Mouse (Mus musculus) hindbrain, embryonic 13.5 days (tissue): ENCODE data around the gene Fev. TPM values are rescaled to one million over a fixed set of nuclear protein-coding genes. Genes with fewer than 3 reads are reported as not detected.
A peak's percentile ranks its signal among the peaks of the same experiment; 100 is the strongest.

Experiments
- ATAC-seq: fragments of 200-750 bp; cut with Nextera tagmentation; 2 replicates; pipeline ENCODE4 v1.8.0; 2017; ENCODE audit warnings: moderate TSS enrichment; ENCODE audit not compliant: low FRiP score
- H3K27ac ChIP-seq: fragments of 300-500 bp; sonication (generic); 2 replicates; pipeline ENCODE4 v1.5.1; 2015; ENCODE audit warnings: inconsistent platforms, mild to moderate bottlenecking, moderate library complexity
- H3K27me3 ChIP-seq: fragments of 300-500 bp; sonication (generic); 2 replicates; pipeline ENCODE4 v1.6.1; 2015; ENCODE audit warnings: mild to moderate bottlenecking, inconsistent platforms
- H3K36me3 ChIP-seq: fragments of 300-500 bp; sonication (generic); 2 replicates; pipeline ENCODE4 v1.6.1; 2015; ENCODE audit warnings: mild to moderate bottlenecking, inconsistent platforms
- H3K4me1 ChIP-seq: fragments of 300-500 bp; sonication (generic); replicated peaks from 2 replicates; pipeline ENCODE4 v1.6.1; 2015; ENCODE audit warnings: inconsistent platforms
- H3K4me2 ChIP-seq: fragments of 300-500 bp; sonication (generic); 2 replicates; pipeline ENCODE4 v1.6.1; 2015; ENCODE audit warnings: inconsistent platforms, mild to moderate bottlenecking, moderate library complexity
- H3K4me3 ChIP-seq: fragments of 300-500 bp; sonication (generic); 2 replicates; pipeline ENCODE4 v1.5.1; 2015; ENCODE audit warnings: mild to moderate bottlenecking, inconsistent platforms
- H3K9ac ChIP-seq: fragments of 300-500 bp; sonication (generic); 2 replicates; pipeline ENCODE4 v1.6.1; 2015; ENCODE audit warnings: mild to moderate bottlenecking, inconsistent platforms
- H3K9me3 ChIP-seq: fragments of 300-500 bp; sonication (generic); 2 replicates; pipeline ENCODE4 v1.6.1; 2016; ENCODE audit warnings: inconsistent platforms
- WGBS: fragments of 180-500 bp; shearing (Covaris S2); methylation state at CpG from one replicate; pipeline ENCODE4 v1.1.7; 2015; 5-methylcytosine and 5-hydroxymethylcytosine counted together
- polyA plus RNA-seq: library from polyadenylated mRNA; unstranded; fragments of >200 nt; fragmentation: Nextera tagmentation; extraction: Ambion mirVana; gene quantifications from 2 replicates; pipeline ENCODE4 v1.2.1, GENCODE M21; 2015

Gene Fev
- polyA plus RNA-seq, 1 experiment from 2014 or later, result 4.1 TPM

DNA sequence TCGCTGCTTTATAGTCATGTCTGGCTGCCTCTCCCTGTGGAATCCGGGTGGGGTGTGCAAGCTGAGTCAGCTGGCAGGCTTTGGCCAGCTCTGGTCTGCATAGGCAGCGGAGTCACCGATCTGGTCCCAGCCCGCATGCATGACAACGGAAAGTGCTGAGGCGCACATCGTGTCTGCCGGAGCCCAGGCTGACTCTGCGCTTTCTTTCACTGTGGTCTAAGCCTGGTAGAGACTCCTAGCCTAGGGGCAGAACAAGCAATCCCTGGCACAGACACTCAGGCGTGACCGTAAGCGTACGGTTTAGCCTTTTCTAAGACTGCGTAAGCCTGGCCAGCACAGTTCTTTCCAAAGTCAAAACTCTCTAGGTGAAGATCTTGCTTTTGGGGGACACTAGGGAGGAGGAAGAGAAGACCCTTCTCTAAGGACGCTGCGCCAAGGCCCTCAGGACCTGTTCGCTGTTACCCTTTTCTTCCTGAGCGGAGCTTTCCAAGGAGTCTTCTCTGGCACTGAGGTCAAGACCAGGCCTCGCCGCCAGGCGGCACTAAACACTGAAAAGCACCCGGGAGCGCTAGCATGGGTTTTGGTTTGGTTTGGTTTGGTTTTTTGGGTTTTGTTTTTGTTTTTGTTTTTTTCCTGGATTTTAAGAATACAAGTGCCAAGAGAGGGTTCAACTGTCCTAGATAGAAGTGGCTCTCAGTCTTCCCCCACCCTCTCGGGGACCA, 8.1 kb upstream of the Fev start, which contains the start of gene Cryba2:
Gene Cryba2, minus strand, starts transcription at position 10 of the 722 bp plus-strand sequence.
- Histone ChIP-seq H3K4me3 (peak within 1 kb of the TSS; percentile 34), H3K27me3 (peaks cover 97% of the 10 kb centered on the region), H3K36me3 (no peaks in the 10 kb centered on the region), H3K9ac (peak within 1 kb of the TSS; percentile 49; the same call in 1 of the 2 replicates), H3K4me1 (peaks cover 24% of the 10 kb centered on the region), H3K9me3 (no peaks in the 10 kb centered on the region), H3K4me2 (peak within 1 kb of the TSS; percentile 52), H3K27ac (no peak within 1 kb of the TSS)
- ATAC-seq, result peak; percentile 57; the same call in 1 of the 2 replicates
- 2% methylated on average over 25 of the region's 25 CpGs for WGBS

DNA sequence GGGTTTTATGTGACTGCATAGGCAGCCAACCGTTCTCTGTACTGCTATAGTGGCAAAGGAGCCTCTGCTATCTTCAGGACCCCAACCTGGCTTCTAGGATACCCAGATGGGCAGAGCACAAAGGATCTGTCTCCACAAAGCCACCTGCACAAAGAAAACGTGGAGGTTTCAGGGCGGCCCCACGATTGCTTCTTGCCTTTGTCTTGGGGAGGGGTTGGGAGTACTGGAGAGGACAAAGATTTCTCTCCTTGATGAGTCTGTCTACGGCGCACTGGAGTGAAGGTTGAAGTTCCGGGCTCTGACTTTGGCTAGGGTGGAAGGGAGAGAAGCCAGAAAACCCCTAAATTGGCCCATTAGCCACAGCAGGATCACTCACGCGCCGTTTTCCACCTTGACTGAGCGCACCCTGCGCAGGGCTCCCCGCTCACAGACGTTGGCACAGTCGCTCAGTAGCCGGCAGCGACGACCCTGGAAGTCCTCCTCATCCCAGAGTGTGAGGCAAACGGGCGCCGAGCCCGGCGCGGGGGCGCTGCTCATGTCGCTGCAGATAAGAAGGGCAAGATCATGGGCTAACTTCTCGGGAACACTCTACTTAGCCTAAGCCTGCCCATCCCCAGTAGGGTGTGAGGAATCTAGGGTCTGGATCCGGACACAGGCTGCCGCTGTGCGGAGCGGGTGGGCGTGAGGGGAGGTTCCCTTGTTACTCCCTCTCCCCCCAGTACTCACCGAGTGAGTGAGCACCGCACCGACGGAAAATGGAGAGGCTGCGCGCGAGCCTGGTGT, 7.3 kb upstream of the Fev start:
- no peak overlapping the region for H3K27ac ChIP-seq
- H3K4me3 ChIP-seq, result peak overlapping the region; percentile 34
- peak; percentile 33; the same call in 1 of the 2 replicates for ATAC-seq
- peaks cover 18% of the 10 kb centered on the region for H3K4me1 ChIP-seq
- no peaks in the 10 kb centered on the region for H3K9me3 ChIP-seq
- no peaks in the 10 kb centered on the region for H3K36me3 ChIP-seq
- peak overlapping the region; percentile 52 for H3K4me2 ChIP-seq
- H3K27me3 ChIP-seq, result peaks cover 97% of the 10 kb centered on the region
- under 1% methylated on average over 39 of the region's 39 CpGs for WGBS
- 0 out of 2 replicates have a peak overlapping the region, but pooled peaks have one; percentile 49 for H3K9ac ChIP-seq

DNA sequence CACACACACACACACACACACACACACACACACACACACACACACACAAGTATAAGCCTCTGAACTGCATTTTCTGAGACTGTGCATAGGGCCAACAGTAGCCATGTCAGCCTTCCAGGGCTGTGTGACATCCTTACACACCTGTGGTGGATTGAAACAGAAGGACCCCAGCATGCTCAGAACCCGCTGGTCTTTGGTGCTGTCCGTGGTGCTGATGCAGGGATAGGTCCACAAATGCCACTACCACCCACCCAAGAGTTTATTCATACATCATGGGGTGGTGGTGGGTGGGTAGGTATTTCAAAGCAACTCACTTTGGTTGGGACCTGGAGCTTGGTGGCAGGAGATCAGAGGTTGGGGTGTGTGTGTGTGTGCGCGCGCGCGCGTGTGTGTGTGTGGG, 6.3 kb upstream of the Fev start:
- 3% methylated on average over 7 of the region's 8 CpGs for WGBS

DNA sequence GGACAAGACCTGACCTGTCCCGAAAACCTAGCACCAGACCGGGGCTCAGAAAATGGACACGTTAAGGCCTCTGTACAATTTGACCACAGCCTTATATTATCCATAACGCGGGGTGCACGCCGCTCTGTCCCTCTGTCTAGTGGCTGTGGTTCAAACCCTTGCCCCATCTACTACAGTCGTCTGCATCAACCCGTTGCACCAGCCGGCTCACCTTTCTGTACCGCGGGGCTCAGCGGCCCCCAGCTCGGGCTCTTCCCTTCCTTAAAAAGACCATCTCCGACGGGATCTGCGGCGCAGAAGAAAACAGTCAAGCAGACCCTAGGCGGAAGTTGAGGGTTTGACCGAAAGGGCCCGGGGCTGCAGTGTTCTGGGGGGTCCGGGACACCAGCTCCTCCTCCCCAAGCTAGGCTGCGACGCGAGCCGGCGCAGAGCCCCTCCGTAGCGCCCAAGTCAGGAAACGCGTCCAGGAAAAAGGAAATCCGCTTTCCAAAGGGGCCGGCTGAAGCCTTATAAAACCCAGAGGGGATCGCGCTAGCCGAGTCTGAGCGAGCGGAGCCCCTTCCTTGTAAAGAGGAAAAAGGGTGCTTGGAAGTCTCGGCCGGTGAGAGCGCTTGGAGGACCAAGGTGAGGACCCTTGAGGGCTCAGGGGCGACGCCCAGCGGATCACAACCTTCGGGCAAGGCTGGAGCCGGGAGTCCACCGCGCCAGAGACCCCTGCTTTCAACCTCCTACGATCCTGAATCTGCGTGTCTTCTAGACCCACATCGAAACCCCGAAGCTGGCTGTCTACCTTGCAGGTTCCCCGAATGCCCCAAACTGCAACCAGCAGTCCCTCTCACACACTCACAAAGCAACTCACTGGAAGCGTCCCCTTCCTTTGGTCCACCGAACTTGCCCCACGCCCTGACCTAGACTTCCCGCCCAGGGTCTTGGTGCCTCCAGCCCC, 750 bp downstream of the Fev start:
- Histone ChIP-seq H3K36me3 (no peaks in the 10 kb centered on the region), H3K4me1 (peaks cover 29% of the 10 kb centered on the region), H3K4me3 (peak overlapping the region; percentile 23), H3K27ac (no peak overlapping the region), H3K4me2 (peak overlapping the region; percentile 41), H3K9me3 (no peaks in the 10 kb centered on the region), H3K27me3 (peaks cover 97% of the 10 kb centered on the region), H3K9ac (peak overlapping the region; percentile 43; the same call in 1 of the 2 replicates)
- no peak for ATAC-seq
- WGBS, result under 1% methylated on average over 57 of the region's 57 CpGs

More for the DNA sequence above, 6.3 kb upstream of the Fev start:
- ATAC-seq, result no peak
- no peaks in the 10 kb centered on the region for H3K36me3 ChIP-seq
- peaks cover 97% of the 10 kb centered on the region for H3K27me3 ChIP-seq
- H3K4me1 ChIP-seq, result peaks cover 16% of the 10 kb centered on the region
- no peak overlapping the region for H3K4me3 ChIP-seq
- H3K4me2 ChIP-seq, result no peak overlapping the region
- no peak overlapping the region for H3K27ac ChIP-seq
- H3K9ac ChIP-seq, result no peak overlapping the region
- no peaks in the 10 kb centered on the region for H3K9me3 ChIP-seq

DNA sequence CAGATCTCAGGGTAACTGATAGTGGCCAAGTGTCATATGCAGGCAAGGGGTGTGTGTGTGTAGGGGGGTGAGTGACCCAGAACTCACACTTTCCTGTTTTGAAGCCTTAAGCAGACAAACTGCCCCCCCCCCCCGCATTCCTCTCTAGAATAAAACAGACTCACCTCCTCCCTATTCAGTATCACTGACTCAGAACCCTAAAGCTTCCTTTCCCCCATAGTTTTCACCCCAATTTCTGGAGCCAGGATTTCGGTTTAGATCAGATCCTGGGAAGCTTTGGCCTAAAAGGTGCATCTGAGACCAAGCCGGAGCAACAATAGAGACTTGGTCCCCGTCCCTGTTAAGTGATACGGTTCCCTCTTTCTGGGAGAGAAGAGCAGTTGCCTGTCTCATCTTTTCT, 1.8 kb downstream of the Fev start:
- ATAC-seq, result no peak

DNA sequence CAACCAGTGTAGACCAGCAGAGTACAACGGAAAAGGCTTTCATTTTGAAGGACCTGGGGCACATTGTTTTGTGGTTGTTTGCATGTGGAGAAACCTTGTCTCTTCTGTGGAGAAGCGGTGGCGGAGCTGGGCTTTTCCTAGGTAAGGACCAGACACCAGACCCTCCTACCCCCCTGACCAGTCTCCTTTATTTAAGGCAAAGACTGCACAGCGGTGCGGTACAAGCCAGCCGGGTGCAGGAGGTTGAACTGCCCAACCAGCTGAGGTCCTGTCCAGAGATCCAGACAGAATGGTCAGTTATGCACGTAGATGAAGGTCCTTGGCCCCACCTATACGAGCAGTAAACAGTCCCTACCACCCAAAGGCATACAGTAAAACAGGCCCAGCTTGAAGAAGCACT, 2.4 kb downstream of the Fev start:
- no peaks in the 10 kb centered on the region for H3K36me3 ChIP-seq
- H3K9me3 ChIP-seq, result no peaks in the 10 kb centered on the region
- H3K4me2 ChIP-seq, result peak overlapping the region; percentile 65
- no peak overlapping the region for H3K9ac ChIP-seq
- H3K27ac ChIP-seq, result no peak overlapping the region
- 2% methylated on average over 8 of the region's 8 CpGs for WGBS
- peaks cover 29% of the 10 kb centered on the region for H3K4me1 ChIP-seq
- peaks cover 97% of the 10 kb centered on the region for H3K27me3 ChIP-seq
- no peak for ATAC-seq
- H3K4me3 ChIP-seq, result peak overlapping the region; percentile 44

More for the DNA sequence above, 1.8 kb downstream of the Fev start:
- Histone ChIP-seq H3K27me3 (peaks cover 97% of the 10 kb centered on the region), H3K27ac (no peak overlapping the region), H3K4me3 (no peak overlapping the region; the same call in 1 of the 2 replicates), H3K9ac (no peak overlapping the region), H3K9me3 (no peaks in the 10 kb centered on the region), H3K36me3 (no peaks in the 10 kb centered on the region), H3K4me2 (no peak overlapping the region), H3K4me1 (peaks cover 29% of the 10 kb centered on the region)
- WGBS, result 3% methylated on average over 5 of the region's 5 CpGs

DNA sequence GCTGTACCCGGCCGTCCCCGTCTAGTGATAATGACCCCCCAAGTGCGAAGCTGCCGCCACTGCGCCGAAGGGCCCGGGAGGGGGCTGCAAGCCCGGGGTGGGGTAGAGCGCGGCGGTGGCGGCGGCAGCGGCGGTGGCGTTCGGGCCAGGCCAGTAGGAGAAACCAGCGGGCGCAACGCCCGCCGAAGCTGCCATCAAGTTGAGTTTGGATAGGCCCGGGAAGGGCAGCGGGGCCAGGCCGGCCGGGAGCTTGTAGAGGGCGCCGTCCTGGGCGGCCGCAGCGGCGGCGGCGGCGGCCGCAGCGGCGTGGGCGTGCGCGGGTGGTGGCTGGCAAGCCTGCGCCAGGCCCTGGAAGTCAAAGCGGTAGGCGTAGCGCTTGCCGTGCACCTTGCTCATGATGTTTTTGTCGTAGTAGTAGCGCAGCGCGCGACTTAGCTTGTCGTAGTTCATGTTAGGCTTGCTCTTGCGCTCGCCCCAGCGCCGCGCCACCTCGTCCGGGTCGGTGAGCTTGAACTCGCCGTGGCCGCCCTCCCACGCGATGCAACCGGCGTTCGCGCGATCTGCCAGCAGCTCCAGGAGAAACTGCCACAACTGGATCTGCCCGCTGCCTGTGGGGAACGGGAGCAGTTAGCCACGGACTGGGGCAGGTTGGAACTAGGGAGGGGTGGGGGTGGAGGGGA, 3.0 kb downstream of the Fev start:
- H3K27ac ChIP-seq, result no peak overlapping the region
- H3K9me3 ChIP-seq, result no peaks in the 10 kb centered on the region
- H3K4me2 ChIP-seq, result peak overlapping the region; percentile 65
- peak; percentile 45; the same call in 1 of the 2 replicates for ATAC-seq
- H3K4me3 ChIP-seq, result peak overlapping the region; percentile 44
- H3K36me3 ChIP-seq, result no peaks in the 10 kb centered on the region
- peaks cover 29% of the 10 kb centered on the region for H3K4me1 ChIP-seq
- WGBS, result 1% methylated on average over 73 of the region's 74 CpGs
- H3K27me3 ChIP-seq, result peaks cover 95% of the 10 kb centered on the region
- peak overlapping the region; percentile 68 for H3K9ac ChIP-seq

DNA sequence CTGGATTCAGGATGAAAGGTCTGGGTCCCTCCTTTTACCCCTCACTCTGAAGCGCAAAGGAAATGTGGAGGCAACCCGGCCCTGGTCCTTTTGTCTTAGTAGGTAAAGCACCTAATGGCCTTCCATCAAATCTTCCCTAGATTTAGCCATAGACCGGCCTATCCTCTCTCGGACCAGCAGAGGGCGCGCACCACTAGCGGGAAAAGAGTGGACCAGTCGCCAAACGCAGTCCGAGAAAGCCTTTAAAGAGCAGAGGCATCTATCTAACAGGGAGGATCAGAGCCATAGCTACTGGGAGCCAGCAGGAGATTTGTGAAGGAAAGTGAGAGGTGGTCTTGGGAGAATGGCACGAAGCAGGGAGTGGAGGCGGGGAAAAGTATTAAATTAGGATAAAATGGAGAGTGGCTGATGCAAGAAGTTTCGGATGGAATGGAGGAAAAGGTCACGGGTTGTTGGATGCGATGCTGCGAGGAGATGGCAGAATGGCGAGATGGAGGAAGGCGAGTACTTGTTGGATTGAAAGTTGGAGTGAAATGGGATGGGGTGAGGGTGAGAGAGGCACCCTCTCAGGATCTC, 4.3 kb downstream of the Fev start:
- no peak for ATAC-seq
- Histone ChIP-seq H3K4me2 (0 out of 2 replicates have a peak overlapping the region, but pooled peaks have one; percentile 13), H3K27ac (no peak overlapping the region), H3K27me3 (peaks cover 90% of the 10 kb centered on the region), H3K9ac (no peak overlapping the region), H3K4me1 (peaks cover 29% of the 10 kb centered on the region), H3K9me3 (no peaks in the 10 kb centered on the region), H3K36me3 (no peaks in the 10 kb centered on the region), H3K4me3 (no peak overlapping the region)
- WGBS, result 2% methylated on average over 18 of the region's 18 CpGs

DNA sequence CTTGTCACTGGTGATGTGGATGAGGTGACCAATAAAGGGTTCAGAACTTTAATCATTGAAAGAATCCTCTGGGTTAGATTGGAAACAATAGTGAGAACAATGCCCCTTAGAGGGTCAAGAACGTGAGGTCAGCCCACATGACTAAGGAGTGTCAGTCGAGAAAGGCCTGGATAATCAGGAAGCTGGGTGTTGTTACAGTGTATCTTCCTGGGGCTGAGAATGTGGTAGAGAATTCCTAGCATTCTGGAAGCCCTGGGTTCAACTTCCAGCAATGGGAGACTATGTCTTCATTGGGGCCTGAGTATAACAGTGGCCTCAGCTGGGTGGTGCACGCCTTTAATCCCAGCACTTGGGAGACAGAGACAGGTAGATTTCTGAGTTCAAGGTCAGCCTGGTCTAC, 8.0 kb downstream of the Fev start:
- peaks cover 68% of the 10 kb centered on the region for H3K27me3 ChIP-seq
- H3K36me3 ChIP-seq, result no peaks in the 10 kb centered on the region
- peaks cover 6% of the 10 kb centered on the region for H3K4me1 ChIP-seq
- no peak for ATAC-seq
- no peak overlapping the region for H3K9ac ChIP-seq
- H3K4me2 ChIP-seq, result no peak overlapping the region
- no peak overlapping the region for H3K4me3 ChIP-seq
- 50% methylated on average over 3 of the region's 3 CpGs for WGBS
- no peaks in the 10 kb centered on the region for H3K9me3 ChIP-seq
- no peak overlapping the region for H3K27ac ChIP-seq

DNA sequence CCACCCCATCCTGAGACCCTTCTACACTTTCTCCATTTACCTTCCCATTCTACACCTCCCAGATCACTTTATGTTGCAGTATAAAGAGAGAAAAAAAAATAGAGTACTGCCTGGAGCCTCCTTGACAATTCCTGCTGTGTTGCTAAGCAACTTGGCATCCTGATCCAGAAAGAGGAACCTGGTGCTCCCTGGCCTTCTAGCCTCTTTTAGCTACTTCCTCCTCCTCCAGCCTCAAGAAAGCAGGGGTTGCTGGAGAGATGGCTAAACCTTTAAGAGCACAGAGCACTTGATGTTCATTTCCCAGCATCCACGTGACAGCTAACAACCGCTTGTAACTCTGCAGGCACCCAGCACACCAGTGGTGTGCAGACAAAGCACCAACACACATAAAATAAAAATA, 13.0 kb downstream of the Fev start:
- no peaks in the 10 kb centered on the region for H3K36me3 ChIP-seq
- WGBS, result 58% methylated on average over 2 of the region's 2 CpGs
- H3K27ac ChIP-seq, result no peak overlapping the region
- H3K4me3 ChIP-seq, result no peak overlapping the region
- peaks cover 24% of the 10 kb centered on the region for H3K27me3 ChIP-seq
- H3K9ac ChIP-seq, result no peak overlapping the region
- no peak for ATAC-seq
- no peak overlapping the region for H3K4me2 ChIP-seq
- H3K4me1 ChIP-seq, result no peaks in the 10 kb centered on the region
- no peaks in the 10 kb centered on the region for H3K9me3 ChIP-seq

DNA sequence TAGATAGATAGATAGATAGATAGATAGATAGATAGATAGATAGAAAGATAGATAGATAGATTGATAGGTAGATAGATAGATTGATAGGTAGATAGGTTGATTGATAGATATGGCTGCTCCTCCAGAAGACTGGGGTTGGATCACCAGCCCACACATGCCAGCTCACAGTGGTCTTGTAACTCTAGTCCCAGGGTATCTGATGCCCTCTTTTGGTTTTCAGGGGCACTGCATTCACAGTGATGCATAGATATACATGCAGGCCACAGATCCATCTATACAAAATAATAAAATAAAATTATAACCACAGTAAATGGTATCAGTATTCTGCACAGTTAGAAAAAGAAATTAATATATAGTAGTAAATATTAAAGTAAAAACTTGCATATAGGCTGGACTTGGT, 23.4 kb downstream of the Fev start:
- Histone ChIP-seq H3K4me3 (no peak overlapping the region), H3K27ac (no peak overlapping the region), H3K27me3 (peaks cover 8% of the 10 kb centered on the region; the same call in 1 of the 2 replicates), H3K4me1 (peaks cover 32% of the 10 kb centered on the region), H3K9ac (no peak overlapping the region), H3K4me2 (no peak overlapping the region), H3K9me3 (no peaks in the 10 kb centered on the region), H3K36me3 (no peaks in the 10 kb centered on the region)
- ATAC-seq, result no peak
